Mouse (Mus musculus) gonadal fat pad, adult 2 months (tissue): ENCODE results near the gene Mkrn2. TPM values are rescaled to one million over a fixed set of nuclear protein-coding genes. Genes with fewer than 3 reads are reported as not detected.

Experiments used
- DNase-seq: peaks from one replicate; pipeline ENCODE4 v3.0.0-alpha.2; 2012; ENCODE audit warnings: low read depth
- polyA plus RNA-seq: library from polyadenylated mRNA; depleted of rRNA; stranded (reverse); fragments of >200 nt; gene quantifications from 2 replicates; pipeline ENCODE4 v1.2.3, GENCODE M21; 2012; rRNA removed

Gene Mkrn2
- 86.8 and 111 TPM in 2 replicates for polyA plus RNA-seq

DNA sequence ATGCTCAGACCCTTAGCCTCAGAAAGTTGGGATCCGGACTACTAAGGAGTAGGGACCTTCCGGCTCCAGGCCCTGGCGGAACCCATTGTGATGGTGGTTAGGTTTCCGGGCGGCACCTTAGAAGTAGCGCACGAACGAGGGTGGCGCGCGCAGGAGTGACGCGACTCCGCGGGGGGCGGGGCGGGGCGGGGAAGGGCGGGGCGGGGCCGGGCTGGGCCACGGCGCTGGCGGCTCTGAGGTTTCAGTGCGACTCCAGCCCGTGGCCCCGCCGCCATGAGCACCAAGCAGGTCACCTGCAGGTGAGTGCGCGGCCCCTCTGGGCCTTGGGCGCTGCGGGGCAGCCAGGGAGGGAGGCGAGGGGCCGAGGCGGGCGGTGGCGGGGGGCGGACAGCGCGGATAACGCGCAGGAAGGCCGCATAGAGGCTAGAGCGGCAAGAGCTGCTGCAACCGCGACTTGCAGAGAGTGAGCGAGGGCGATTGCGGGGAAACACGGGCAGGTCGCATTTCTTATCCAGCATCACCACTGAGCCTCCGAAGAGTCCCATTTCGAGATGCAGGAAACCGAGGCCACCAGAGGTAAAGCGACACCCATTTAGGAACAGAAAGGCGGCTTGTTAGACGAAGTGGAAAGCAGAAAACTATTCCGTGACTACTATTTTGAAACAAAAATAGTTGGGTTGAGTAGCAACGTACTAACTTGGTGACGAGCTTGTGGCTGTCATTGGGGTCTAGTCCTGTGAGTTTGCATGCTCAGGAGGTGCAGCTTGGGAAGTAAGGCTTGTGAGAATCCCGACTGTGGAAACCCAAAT lies at the start of gene Mkrn2:
Gene Mkrn2 (plus strand): TSS at position 188 of the 809 bp plus-strand sequence.
- no peak for DNase-seq

DNA sequence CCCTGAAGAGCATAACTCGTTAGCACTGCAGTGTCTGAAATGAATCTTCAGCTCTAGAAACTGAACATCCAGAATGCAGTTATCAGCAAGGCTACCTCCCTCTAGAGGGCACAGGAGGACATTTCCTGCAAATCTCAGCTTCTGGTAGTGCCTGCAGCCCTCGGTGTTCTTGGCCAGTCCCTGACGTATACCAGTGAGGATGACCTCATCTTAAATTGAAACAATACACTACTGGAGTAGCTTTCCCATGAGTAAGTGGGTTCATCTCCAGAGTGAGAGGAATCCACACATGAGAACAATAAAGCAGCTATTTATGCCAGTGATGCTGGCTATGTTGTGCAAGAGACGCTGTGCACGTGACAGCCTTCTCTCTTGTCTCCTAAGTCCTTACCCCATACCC lies 46.2 kb upstream of the Mkrn2 start:
- DNase-seq = no peak

DNA sequence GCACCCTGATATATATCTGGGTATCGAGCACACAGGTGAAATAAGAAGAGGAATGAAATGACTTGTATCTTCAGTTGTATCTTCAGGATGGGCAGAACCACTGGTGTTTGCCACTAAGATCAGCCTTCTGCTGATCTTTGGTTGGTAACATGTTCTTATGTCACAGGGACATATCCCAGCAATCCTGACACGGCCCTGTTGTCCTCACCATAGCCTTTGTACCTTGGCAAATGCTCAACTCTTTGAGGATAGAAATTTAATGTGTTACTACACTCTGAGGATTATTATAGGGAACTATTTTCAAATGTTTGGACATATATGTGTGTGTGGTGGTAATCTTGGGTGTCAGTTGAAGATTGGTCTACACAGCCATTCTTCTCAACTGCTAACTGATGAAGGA lies 43.5 kb upstream of the Mkrn2 start:
- no peak for DNase-seq

DNA sequence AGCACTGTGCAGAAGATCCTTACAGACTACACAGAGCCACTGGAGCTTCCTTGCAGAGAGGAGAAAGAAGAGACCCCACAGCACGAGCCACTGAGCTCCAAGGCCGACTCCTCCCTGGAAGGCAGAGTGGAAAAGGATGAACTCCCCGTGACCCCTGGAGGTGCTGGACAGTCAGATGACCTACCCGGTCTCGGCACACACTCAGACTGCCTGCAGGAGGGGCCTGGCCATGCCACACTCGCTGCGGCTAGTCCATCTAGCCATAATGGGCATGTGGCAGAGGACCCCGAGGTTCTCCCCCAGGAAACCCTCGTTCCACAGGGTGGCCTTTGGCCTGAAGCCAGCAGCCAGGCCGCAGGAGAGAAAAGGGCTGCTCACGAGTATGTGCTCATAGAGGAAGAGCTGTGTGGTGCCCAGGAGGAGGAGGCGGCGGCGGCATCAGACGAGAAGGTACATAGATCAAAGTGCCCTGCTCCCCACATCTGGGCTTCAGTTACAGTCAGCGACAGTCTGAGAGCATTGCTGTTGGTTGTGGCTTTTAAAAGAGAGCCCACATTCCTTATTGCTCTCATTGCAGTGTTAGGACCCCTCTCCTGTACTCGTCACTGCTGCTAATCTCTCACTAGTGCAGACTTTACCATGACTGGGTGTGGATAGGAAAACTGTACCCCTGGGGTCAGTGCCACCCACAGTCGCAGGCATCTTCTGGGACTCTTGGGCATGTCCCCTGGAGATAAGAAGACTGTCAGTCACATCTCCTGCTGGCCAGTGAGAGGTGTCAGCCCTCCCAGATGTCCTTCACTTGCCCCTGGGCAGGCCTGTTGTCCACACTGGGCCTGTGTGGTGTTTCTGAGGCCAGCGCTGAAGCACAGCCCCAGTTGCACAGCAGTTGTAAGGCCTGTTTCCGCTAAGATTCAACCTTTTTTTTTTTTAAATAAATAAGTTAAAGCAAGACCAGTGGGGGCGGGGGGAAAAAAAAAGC lies 41.8 kb upstream of the Mkrn2 start:
- no peak for DNase-seq

DNA sequence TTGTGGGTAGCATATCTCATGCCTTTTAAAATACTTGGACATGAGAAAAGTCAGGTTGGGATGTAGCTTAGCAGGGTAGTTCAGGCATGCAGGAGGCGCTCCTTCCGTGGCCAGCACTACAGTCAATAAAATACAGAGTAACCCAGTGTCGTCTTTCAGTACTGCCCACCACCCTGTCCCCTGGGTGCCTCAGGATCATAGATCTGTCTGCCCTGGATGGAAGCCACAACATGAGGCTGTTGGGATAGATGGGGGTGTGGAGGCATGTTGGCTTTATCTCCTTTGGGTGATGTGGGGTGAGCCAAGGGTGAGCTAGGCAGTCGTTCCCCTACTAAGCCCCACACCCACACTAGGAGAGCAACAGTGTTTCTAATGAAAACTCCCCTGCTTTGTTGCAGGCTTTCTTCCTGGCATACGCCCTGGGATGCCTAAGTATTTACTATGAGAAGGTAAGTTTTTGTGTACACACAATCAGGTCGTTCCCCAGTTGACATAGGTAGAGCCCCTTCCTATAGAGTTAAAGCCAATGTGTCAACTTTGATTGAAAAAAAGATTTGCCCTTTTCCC lies 36.1 kb upstream of the Mkrn2 start:
- DNase-seq = no peak

DNA sequence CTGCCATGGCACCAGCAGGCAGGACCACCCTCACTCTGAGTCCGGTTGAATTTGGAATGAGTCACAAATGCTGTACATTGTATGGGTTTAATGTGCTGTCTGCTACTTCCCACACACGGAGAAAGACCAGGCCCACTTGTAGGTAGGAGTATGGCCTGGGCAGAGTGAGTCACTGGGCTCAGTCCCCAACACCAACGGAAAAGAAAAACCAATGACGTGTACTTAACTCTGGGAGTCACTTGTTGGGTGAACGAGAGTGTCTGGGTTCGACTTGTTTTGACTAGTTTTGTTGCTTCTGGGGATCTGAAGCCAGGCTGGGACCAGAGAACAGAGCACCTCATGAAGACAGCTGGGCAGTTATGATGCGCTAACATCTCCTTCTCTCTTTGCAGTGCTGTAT lies 27.5 kb upstream of the Mkrn2 start:
- DNase-seq = peak; percentile 24

DNA sequence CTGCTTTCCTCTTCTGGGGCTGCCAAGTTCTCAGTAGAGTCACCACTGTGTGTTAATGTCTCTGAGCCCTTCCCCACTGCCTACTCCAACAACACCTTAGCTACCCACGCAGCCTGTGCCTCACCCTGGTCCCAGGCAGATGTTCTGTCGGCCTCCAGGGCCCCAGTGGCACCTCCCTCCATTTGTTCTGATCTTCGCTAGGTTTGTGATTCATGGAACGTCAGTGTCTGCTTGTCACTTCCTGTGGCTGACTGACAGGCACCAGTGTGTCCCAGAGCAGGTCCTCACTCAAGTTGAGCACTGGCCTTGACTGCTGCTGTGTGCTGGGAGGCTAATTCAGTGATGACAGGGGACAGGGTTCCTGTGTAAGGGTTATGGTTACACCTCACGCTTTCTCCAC lies 24.3 kb upstream of the Mkrn2 start:
- no peak for DNase-seq

DNA sequence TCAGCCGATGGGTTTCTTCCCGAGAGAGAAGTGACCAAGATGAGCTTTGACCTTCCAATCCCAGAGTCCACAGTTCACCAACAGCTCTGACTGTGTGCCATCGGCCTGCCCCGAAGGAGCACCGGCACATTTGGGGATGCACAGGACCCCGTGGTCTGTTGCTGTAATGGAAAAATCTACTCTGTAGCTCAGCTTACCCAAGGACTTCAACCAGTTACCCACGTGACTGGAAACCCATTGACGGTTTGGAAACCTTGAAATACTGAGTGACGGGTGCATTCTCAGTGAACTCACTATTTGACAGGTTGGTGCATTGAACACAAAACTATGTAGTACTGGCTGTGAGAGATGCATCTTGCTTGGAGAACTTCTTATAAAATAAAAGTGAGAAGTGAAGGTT lies 23.8 kb upstream of the Mkrn2 start:
- DNase-seq = no peak

DNA sequence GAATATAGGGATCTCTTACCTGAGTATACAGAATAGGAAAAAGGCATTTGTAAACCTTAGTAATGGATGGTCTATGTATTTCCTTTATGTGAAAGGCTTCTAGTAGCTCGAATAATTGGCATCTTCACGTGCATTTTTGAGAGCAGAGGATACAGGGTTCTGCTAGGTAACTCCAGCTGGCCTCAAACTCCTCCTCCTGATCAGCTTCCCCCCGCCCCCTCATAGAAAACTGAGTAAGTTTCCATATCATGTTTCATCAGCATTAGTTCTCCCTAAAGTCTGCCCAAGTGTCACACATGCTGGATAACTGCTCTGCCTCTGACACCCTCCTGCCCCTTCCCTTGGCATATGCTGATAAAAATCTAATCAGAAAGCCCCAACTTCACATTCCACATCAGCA lies 20.9 kb upstream of the Mkrn2 start:
- DNase-seq = no peak

DNA sequence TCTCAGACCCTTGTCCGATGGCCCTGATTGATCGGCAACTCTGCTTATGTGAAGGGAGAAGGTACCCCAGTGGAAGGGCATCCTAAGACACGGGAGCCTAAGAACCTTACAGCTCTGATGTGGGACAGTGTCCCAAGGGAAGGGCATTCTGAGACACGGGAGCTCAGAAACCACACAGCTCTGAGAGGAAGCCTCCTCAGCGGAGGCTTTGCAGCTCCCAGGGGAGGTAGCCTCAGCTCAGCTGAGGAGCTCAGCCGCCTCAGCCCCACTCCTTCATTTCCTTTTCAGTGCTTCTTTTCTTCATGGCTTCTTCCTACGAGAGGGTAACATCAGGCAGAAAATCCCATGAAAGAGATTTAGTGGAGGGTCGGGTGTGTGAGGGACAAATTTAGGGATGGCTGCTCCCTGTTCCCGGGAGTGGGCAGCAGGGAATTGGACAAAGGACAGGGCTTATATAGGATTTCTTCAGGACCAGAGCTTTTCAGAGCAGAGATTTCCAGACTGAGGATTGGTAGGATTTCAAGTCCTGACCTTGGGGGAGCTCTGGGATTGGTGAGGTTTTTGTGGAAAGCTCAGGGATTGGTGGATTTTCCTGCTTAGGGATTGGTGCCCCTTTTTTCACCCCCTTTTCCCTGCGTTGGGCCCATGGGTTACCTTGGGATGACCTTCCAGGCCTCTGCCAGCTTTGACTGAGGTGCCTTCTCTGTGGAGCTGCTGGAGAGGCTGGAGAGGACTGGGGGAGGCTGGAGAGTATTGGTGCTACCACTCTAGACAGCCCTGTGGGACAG lies 19.2 kb upstream of the Mkrn2 start:
- DNase-seq = no peak

DNA sequence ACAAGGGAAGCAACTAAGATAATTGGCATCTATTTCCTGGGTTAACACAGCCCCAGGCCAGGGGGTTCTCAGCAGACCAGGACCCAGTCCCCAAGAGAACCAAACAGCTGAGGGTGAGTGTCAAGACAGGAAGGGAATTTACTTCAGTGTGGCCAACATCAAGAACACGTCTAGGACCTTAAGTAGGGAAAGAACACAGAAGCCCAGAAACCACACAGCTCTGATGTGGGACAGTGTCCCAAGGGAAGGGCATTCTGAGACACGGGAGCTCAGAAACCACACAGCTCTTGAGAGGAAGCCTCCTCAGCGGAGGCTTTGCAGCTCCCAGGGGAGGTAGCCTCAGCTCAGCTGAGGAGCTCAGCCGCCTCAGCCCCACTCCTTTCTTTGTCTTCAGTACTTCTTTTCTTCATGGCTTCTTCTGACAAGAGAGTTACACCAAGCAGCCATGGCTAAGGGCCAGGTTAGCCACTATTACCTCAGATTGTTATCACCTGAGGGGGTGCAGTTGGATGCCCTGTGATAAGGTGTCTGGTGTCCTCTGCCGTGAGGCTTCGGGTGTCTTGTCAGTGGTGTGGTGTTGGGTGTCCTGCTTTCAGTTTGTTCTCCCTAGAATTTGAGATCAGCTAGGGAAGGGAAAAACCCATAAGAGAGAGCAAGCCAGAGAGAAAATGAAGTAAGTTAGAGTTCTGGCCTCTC lies 18.1 kb upstream of the Mkrn2 start:
- DNase-seq = no peak

DNA sequence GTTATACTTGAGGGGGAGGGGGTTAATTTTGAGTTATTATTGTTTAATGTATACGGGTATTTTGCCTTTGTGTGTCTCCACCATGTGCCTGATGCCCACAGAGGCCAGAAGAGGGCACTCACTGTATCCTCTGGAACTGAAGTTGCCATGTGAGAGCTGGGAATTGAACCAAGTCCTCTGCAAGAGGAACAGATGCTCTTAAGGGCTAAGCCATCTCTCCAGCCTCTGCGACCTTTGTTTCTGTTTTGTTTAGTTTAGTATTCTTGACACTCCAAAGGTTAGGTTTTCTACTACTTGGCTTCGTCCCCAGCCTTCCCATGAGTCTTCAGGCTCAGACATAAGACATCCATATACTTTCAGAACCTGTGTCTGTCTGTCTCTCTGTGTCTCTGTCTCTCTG lies 17.5 kb upstream of the Mkrn2 start:
- no peak for DNase-seq

DNA sequence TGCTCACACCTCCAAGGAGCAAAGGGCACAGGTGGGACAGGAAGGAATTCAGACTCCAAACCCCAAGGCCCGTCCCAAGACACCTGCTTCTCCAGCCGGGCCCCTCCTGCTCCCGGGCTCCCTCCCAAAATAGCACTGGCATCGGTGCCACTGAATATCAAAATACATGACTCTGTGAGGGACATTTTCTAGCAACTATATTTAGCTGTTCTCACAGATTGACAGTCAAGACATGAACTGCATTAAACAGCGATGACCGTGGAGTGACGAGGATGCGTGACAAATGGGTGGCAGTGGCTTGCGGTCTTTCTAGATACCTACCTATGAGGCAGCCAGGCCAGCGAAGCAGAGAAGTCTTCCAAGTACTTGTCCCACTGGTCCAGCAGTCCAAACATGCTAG lies 15.4 kb upstream of the Mkrn2 start:
- no peak for DNase-seq

DNA sequence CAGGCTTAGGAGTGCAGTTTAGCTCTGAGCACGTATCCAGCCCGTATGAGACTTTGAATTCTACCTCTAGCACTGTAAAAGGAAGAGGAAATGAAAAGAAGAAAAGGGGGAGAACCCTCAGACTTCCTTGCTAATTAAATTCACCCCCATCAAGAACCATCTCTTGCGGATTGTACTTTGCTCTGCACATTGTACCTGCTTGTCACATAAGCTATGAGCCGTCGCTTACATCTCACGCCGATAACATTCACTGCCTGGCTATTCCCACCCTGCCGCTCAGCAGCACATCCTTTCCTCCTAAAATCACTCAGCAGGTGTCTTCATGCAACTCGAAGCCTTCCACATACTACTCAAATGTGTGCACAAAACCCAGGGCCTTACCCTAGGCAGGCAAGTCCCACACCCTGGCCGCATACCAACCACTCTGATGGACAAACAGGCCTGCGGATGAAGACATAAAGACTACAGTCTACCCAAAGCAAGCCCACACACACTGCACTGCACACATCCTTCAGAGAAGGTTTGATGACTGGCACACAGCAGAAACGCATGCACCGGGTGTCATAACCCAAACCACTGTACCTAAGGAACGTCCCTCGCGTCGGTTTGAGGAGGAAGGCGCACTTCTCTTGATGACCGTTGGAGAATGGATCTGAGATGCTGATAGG lies 9.9 kb upstream of the Mkrn2 start:
- DNase-seq = no peak

DNA sequence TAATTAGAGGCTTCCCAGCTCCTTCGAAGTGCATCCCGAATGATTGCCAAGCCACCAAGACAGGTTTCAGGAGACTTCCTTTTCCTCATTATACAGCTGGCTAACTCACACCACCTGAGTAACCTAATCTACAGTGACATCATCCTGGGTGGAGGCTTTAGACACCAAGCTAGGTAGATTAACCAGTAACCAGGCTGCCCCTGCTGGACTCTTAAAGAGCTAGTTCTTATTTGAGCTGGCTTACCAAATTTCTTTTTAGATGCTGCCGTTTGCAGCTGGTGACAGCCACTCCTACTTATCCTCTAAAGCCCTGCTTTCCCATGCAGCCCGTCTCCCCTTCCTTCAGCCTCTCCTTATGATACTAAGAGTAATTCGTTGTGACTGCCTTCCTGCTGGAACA lies 9.2 kb upstream of the Mkrn2 start, which contains the start of gene Mkrn2os:
Gene Mkrn2os (minus strand): TSS at position 119 of the 400 bp plus-strand sequence.
- DNase-seq = no peak

DNA sequence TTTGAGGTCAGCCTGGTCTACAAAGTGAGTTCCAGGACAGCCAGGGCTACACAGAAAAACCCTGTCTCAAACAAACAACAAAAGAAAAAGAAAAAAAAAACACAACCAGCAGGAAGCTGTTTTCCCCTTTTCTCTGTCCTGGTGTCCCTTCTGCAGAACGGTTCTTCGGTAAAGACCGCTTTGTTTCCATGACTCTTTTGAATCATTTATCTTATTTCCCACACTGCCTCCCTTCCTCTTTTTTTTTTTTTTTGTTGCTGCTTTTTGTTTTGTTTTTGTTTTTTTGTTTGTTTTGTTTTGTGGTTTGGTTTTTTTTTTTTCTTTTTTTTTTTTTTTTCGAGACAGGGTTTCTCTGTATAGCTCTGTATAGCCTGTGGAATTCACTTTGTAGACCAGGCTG lies 8.4 kb upstream of the Mkrn2 start:
- DNase-seq = no peak

DNA sequence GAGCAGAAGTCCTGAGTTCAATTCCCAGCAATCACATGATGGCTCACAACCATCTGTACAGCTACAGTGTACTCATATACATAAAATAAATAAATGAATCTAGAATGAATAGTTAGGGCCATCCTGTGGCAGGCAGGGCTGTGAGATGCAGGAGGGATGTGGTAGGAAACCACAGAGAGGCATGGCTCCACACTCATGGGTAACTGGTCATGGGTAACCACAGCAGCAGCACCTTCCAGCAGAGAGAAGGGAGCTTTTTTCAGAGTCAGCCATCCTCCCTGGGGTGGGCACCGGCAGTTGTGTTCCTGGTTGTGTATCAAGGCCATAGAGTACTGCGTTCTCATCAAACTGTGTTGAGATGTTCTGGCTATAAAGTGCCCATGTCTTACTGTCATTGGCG lies 7.2 kb upstream of the Mkrn2 start:
- DNase-seq = no peak

DNA sequence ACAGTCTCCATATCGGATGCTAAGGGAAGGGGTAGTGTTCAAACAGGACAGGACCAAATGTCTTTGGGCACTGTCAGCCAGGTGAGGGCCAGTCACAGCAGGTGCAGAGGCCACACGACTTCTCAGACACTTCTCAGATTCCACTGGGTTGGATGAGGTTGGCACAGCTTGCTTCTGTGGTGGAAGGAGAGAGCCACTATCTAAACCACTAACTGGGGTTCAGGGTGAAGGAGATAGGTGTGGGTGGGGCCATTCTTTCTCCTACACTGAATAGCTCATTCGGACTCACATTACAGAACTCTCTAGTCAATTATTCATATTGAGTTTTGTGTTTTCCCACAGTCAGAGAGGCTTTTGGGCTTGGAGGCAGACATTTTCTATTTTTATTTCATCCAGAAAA lies 6.0 kb upstream of the Mkrn2 start:
- DNase-seq = no peak

DNA sequence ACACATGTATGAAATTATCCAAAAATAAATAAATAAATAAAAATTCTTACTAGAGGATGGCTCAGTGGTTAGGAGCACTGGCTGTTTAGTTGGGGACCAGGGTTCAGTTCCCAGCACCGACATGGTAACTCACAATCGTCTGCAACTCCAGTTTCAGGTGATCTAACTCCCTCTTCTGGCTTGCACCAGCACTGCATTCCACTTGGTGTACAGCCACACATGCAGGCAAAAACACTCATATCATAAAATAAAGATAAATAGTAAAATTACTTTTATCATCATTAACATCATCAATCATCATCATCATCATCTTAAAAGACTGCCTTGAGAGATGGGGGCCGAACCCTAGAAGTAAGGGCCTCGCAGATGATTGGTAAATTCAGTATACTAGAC lies 384 bp upstream of the Mkrn2 start:
- DNase-seq = no peak

DNA sequence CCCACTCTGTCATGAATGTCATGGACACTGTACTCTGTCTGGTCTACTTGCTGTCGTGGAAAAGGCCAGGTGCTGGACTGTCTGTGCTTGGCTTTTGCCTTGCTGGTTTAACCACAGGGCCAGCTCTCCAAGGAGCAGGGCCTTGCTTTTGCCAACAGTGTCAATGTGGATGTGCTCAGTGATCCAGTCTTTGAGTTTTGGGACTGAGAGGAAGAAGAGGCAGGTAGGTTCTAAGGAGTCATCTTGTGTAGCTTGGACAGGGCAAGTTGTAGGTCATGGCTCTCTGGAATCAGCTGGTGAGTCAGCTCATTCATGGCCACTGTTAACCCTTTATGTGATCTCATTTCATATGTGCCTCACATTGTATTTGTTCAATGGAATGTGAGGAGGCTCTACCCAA lies 4.8 kb downstream of the Mkrn2 start:
- DNase-seq = no peak
